Mouse (Mus musculus): ENCODE data around the gene Pdzrn4.

Pdzrn4 gene

DNA sequence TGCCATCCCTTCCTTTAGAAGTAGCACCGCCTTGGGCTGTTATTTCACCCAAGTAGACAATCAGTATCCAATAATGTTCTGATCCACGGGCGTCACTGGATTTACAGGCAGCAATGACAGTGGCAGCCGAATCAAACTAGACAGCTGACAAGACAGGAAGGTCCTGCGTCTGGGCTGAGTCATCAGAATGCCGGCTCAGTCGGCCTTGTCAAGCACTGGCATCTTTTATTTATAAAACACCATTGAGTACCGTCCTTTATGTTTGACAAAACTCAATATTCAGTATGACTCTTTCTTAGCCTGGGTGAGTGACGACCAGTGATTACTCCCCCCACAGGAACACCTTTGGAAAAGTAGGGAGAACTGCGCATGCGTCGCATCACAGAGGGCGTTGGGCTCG, 391.4 kb downstream of the Pdzrn4 start:
- Histone ChIP-seq H3K27me3 (ENCODE audit: control insufficient read depth, insufficient read depth, low read length, poor library complexity, severe bottlenecking) (no peaks in the 10 kb centered on the region), H3K36me3 (ENCODE audit: control insufficient read depth, insufficient read depth, low read length, poor library complexity, severe bottlenecking) (no peaks in the 10 kb centered on the region)
- no peak for DNase-seq (ENCODE audit: low read depth, low spot score)

- no peak for DNase-seq (ENCODE audit: low read depth, low spot score)
- no peaks in the 10 kb centered on the region for H3K27me3 ChIP-seq (ENCODE audit: control insufficient read depth, insufficient read depth, low read length, poor library complexity, severe bottlenecking)
- no peaks in the 10 kb centered on the region for H3K36me3 ChIP-seq (ENCODE audit: control insufficient read depth, insufficient read depth, low read length, poor library complexity, severe bottlenecking)
Measured at GRCm38 (mm10) chr15:92794275-92794674, 397.6 kb downstream of the Pdzrn4 start.

- no peak for DNase-seq (ENCODE audit: low read depth, low spot score)
- no peaks in the 10 kb centered on the region for H3K27me3 ChIP-seq (ENCODE audit: control insufficient read depth, insufficient read depth, low read length, poor library complexity, severe bottlenecking)
- H3K36me3 ChIP-seq (ENCODE audit: control insufficient read depth, insufficient read depth, low read length, poor library complexity, severe bottlenecking): no peaks in the 10 kb centered on the region
Measured at GRCm38 (mm10) chr15:92805934-92806333, 409.3 kb downstream of the Pdzrn4 start.

GRCm38 (mm10) chr15:92806352-92806751, 409.7 kb downstream of the Pdzrn4 start:
- Histone ChIP-seq H3K36me3 (ENCODE audit: control insufficient read depth, insufficient read depth, low read length, poor library complexity, severe bottlenecking) (no peaks in the 10 kb centered on the region), H3K27me3 (ENCODE audit: control insufficient read depth, insufficient read depth, low read length, poor library complexity, severe bottlenecking) (no peaks in the 10 kb centered on the region)
- DNase-seq (ENCODE audit: low read depth, low spot score): no peak

Data from splenic B cell, adult 2 months (primary cell).